Mouse (Mus musculus): ENCODE data around the gene Ulk4. TPM values are rescaled to one million over a fixed set of nuclear protein-coding genes. Genes with fewer than 3 reads are reported as not detected.

Ulk4 gene
- polyA plus RNA-seq, 1 experiment, result 14.9 TPM

DNA sequence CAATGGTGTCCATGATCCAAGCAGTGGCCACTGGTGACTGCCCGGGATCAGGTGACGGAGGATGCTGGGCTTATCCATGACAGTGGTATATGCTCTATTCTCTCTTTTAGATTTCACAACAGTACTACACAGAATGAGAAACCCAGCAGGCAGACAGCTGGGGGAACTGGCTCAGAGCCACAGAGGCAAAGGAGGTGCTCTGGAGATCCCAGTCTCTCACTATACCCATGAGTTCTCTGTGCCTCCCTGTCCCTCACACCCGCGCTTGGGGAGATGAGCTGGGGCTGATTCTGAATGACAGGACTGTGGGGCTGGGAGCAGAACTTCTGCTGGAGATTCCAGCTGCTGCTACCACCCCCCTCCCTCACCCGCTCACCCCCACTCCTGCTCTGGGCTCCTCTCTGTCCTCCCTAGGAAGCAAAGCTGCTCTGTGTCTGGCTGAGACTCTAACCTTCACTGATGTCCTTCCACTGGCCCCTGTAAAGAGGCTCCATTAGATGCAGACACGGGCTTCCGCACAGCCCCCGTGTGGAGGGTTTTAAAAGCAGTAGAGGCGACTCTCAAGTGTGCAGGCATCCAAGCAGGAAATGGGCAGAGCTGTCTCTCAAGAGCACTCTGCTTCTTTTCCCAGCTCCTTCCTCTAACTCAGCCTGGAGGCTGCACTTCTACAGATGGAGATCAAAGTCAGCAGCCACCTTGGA lies 197.5 kb downstream of the Ulk4 start:
- Histone ChIP-seq H3K4me3 (replicated peaks; ENCODE audit: extremely low read depth, low read depth, low read length) (no peak overlapping the region), H3K4me1 (ENCODE audit: control insufficient read depth, insufficient read depth, low read length) (no peaks in the 10 kb centered on the region)
- peak; percentile 6 for DNase-seq
- WGBS, result 27% methylated on average over 9 of the region's 9 CpGs
- no peak for TF ChIP-seq POLR2A (IDR thresholded peaks at IDR 0.05; ENCODE audit: borderline replicate concordance, extremely low read depth, low read depth, low read length)
- TF ChIP-seq CTCF (IDR thresholded peaks at IDR 0.05; ENCODE audit: insufficient read depth, low read length), result no peak

GRCm38 (mm10) chr9:121076291-121076690 lies 200.7 kb downstream of the Ulk4 start:
- TF ChIP-seq POLR2A (IDR thresholded peaks at IDR 0.05; ENCODE audit: borderline replicate concordance, extremely low read depth, low read depth, low read length) (no peak), CTCF (IDR thresholded peaks at IDR 0.05; ENCODE audit: insufficient read depth, low read length) (no peak)
- Histone ChIP-seq H3K4me3 (replicated peaks; ENCODE audit: extremely low read depth, low read depth, low read length) (no peak overlapping the region), H3K4me1 (ENCODE audit: control insufficient read depth, insufficient read depth, low read length) (no peaks in the 10 kb centered on the region)
- DNase-seq, result no peak
- WGBS, result 51% methylated on average over 12 of the region's 12 CpGs

- TF ChIP-seq POLR2A (IDR thresholded peaks at IDR 0.05; ENCODE audit: borderline replicate concordance, extremely low read depth, low read depth, low read length) (no peak), CTCF (IDR thresholded peaks at IDR 0.05; ENCODE audit: insufficient read depth, low read length) (no peak)
- WGBS, result 85% methylated on average over 4 of the region's 4 CpGs
- Histone ChIP-seq H3K4me3 (replicated peaks; ENCODE audit: extremely low read depth, low read depth, low read length) (no peak overlapping the region), H3K4me1 (ENCODE audit: control insufficient read depth, insufficient read depth, low read length) (no peaks in the 10 kb centered on the region)
- DNase-seq, result no peak
Measured at GRCm38 (mm10) chr9:121075246-121075645, 201.8 kb downstream of the Ulk4 start.

- TF ChIP-seq POLR2A (IDR thresholded peaks at IDR 0.05; ENCODE audit: borderline replicate concordance, extremely low read depth, low read depth, low read length) (no peak), CTCF (IDR thresholded peaks at IDR 0.05; ENCODE audit: insufficient read depth, low read length) (no peak)
- no peak for DNase-seq
- 92% methylated on average over 3 of the region's 3 CpGs for WGBS
- Histone ChIP-seq H3K4me3 (replicated peaks; ENCODE audit: extremely low read depth, low read depth, low read length) (no peak overlapping the region), H3K4me1 (ENCODE audit: control insufficient read depth, insufficient read depth, low read length) (no peaks in the 10 kb centered on the region)
Measured at GRCm38 (mm10) chr9:121074726-121075125, 202.3 kb downstream of the Ulk4 start.

GRCm38 (mm10) chr9:121072127-121072757 lies 204.8 kb downstream of the Ulk4 start:
- H3K4me1 ChIP-seq (ENCODE audit: control insufficient read depth, insufficient read depth, low read length), result no peaks in the 10 kb centered on the region
- TF ChIP-seq CTCF (IDR thresholded peaks at IDR 0.05; ENCODE audit: insufficient read depth, low read length) (no peak), POLR2A (IDR thresholded peaks at IDR 0.05; ENCODE audit: borderline replicate concordance, extremely low read depth, low read depth, low read length) (no peak)

GRCm38 (mm10) chr9:121071461-121072126 lies 205.4 kb downstream of the Ulk4 start:
- Histone ChIP-seq H3K4me1 (ENCODE audit: control insufficient read depth, insufficient read depth, low read length) (no peaks in the 10 kb centered on the region), H3K4me3 (replicated peaks; ENCODE audit: extremely low read depth, low read depth, low read length) (no peak overlapping the region)
- WGBS, result 81% methylated on average over 10 of the region's 10 CpGs
- DNase-seq, result no peak
- TF ChIP-seq POLR2A (IDR thresholded peaks at IDR 0.05; ENCODE audit: borderline replicate concordance, extremely low read depth, low read depth, low read length) (no peak), CTCF (IDR thresholded peaks at IDR 0.05; ENCODE audit: insufficient read depth, low read length) (no peak)

More at GRCm38 (mm10) chr9:121072127-121072757, 204.8 kb downstream of the Ulk4 start:
- H3K4me3 ChIP-seq (replicated peaks; ENCODE audit: extremely low read depth, low read depth, low read length), result no peak overlapping the region
- WGBS, result 70% methylated on average over 8 of the region's 8 CpGs
- DNase-seq, result no peak

DNA sequence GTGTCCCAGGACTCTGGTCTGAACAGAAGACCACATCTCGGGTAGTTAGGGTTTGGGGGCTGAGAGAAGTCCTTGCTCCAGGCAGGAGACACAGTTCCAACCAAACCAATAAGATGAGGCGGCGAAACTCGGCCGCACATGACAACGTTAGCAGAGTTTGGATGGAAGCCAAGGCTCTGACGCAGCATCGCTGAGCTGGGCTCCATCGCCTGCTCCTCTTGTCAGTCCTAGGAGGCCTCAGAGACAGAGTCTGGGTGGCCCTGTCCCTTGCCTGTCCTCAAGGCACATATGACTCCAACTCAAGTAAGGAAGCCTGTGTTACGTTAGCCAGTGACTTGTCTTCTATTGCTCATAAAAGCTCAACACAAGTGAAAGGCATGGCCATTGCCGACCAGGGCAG lies 205.9 kb downstream of the Ulk4 start:
- 74% methylated on average over 11 of the region's 11 CpGs for WGBS
- no peaks in the 10 kb centered on the region for H3K4me1 ChIP-seq (ENCODE audit: control insufficient read depth, insufficient read depth, low read length)
- TF ChIP-seq CTCF (IDR thresholded peaks at IDR 0.05; ENCODE audit: insufficient read depth, low read length) (no peak), POLR2A (IDR thresholded peaks at IDR 0.05; ENCODE audit: borderline replicate concordance, extremely low read depth, low read depth, low read length) (no peak)
- H3K4me3 ChIP-seq (replicated peaks; ENCODE audit: extremely low read depth, low read depth, low read length), result no peak overlapping the region
- no peak for DNase-seq

DNA sequence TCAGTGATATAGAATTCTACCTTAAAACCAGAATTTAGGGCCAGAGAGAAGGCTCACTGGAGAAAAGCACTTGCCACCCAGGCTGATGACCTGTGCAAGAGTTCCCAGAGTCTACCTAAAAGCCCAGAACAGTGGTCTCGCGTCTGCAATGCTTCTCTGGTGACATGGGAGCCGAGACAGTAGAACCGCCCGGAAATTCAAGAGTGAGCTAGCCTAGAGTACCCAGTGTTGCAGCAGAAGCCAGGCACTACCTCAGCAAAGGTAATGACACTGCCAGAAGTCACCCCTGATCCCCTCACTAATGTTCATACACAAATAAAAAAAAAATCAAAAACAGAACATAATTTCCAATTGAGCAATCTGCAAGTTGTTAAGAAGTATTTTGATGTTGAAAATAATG lies 208.9 kb downstream of the Ulk4 start:
- no peaks in the 10 kb centered on the region for H3K4me1 ChIP-seq (ENCODE audit: control insufficient read depth, insufficient read depth, low read length)
- no peak overlapping the region for H3K4me3 ChIP-seq (replicated peaks; ENCODE audit: extremely low read depth, low read depth, low read length)
- 91% methylated on average over 5 of the region's 5 CpGs for WGBS
- TF ChIP-seq CTCF (IDR thresholded peaks at IDR 0.05; ENCODE audit: insufficient read depth, low read length) (no peak), POLR2A (IDR thresholded peaks at IDR 0.05; ENCODE audit: borderline replicate concordance, extremely low read depth, low read depth, low read length) (no peak)
- DNase-seq, result no peak

DNA sequence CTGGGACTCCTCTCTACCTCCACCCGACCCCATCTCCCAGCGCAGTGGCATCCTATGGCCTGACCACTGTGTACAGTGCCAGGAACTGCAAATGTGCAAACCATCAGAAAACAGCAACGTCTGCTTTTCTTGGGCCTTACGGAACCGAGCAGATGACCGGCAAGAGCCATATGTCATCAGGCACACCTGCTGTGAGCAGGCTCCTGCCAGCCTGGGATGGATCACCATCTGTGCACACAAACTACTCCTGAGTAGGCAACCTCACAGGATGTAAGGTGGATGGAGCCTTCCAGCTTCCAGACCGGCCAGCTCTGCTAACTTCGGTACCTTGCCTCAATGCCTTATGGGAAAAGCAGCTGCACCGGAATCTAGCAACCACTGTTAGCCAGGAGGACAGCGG lies 210.0 kb downstream of the Ulk4 start:
- TF ChIP-seq POLR2A (IDR thresholded peaks at IDR 0.05; ENCODE audit: borderline replicate concordance, extremely low read depth, low read depth, low read length) (no peak), CTCF (IDR thresholded peaks at IDR 0.05; ENCODE audit: insufficient read depth, low read length) (no peak)
- WGBS, result 83% methylated on average over 10 of the region's 10 CpGs

More for the DNA sequence above, 210.0 kb downstream of the Ulk4 start:
- no peak for DNase-seq
- no peak overlapping the region for H3K4me3 ChIP-seq (replicated peaks; ENCODE audit: extremely low read depth, low read depth, low read length)
- H3K4me1 ChIP-seq (ENCODE audit: control insufficient read depth, insufficient read depth, low read length), result no peaks in the 10 kb centered on the region

Measured in lung, adult 2 months (tissue).